Mouse (Mus musculus): ENCODE data around the gene 4930426L09Rik. TPM values are rescaled to one million over a fixed set of nuclear protein-coding genes. Genes with fewer than 3 reads are reported as not detected.

Gene 4930426L09Rik
- polyA plus RNA-seq, 1 experiment from 2014 or later: 0.32 TPM

DNA sequence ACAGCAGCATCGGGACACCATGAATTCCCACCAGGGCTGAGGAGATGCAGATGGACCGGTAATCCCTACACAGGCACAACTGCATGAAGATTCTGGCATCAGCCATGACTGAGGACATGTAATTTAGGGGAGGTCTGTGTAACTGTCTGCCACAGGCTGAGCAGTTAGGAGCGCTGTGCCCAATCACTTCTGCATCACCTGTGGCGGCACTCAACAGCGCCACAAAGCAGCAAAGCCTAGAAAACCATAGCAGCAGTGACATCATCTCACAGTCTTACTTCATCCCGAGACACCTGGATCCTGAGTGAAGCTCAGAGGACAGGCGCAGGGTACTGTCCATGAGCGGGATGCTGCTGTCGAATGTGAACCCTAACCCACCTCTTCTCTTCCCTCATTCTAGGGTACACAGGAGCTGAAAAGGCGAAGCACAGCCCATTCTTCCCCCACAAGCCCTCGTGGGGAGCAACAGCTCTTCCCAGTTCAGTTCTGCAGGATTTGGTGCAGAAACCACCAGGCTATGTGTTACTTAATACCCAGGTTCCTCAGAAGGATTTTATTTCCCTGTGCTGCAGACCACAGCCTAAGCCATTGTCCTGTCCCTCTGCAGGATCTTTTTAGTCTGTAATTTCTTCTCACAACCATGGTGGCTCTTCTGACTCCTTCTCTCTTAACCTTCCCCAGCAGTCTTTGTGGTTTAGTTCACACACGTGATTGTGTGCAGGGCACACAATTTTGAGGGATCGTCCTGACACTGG lies 34.7 kb upstream of the 4930426L09Rik start:
- DNase-seq (ENCODE audit: low spot score): no peak
- Histone ChIP-seq H3K27ac (replicated peaks; ENCODE audit: low read depth, low read length) (no peak overlapping the region), H3K36me3 (replicated peaks; ENCODE audit: control insufficient read depth, insufficient read depth, low read depth, low read length) (no peaks in the 10 kb centered on the region), H3K4me2 (ENCODE audit: low read depth, low read length) (no peak overlapping the region), H3K9ac (replicated peaks; ENCODE audit: low read length) (no peak overlapping the region), H3K4me1 (ENCODE audit: control insufficient read depth, insufficient read depth, low read length) (no peaks in the 10 kb centered on the region), H3K4me3 (ENCODE audit: low read depth, low read length) (no peak overlapping the region), H3K9me3 (replicated peaks; ENCODE audit: control insufficient read depth, low read length) (no peaks in the 10 kb centered on the region), H3K27me3 (ENCODE audit: control insufficient read depth, insufficient read depth, low read length) (no peaks in the 10 kb centered on the region)
- 74% methylated on average over 13 of the region's 13 CpGs for WGBS
- ATAC-seq (replicated peaks; ENCODE audit: insufficient number of reproducible peaks, low FRiP score, low TSS enrichment, low read depth): no peak

- Histone ChIP-seq H3K9me3 (replicated peaks; ENCODE audit: control insufficient read depth, low read length) (no peaks in the 10 kb centered on the region), H3K4me3 (ENCODE audit: low read depth, low read length) (no peak overlapping the region), H3K9ac (replicated peaks; ENCODE audit: low read length) (no peak overlapping the region), H3K4me2 (ENCODE audit: low read depth, low read length) (no peak overlapping the region), H3K27me3 (ENCODE audit: control insufficient read depth, insufficient read depth, low read length) (no peaks in the 10 kb centered on the region), H3K27ac (replicated peaks; ENCODE audit: low read depth, low read length) (no peak overlapping the region), H3K36me3 (replicated peaks; ENCODE audit: control insufficient read depth, insufficient read depth, low read depth, low read length) (no peaks in the 10 kb centered on the region), H3K4me1 (ENCODE audit: control insufficient read depth, insufficient read depth, low read length) (no peaks in the 10 kb centered on the region)
- 60% methylated on average over 3 of the region's 3 CpGs for WGBS
- ATAC-seq (replicated peaks; ENCODE audit: insufficient number of reproducible peaks, low FRiP score, low TSS enrichment, low read depth) (no peak), DNase-seq (ENCODE audit: low spot score) (no peak)
Measured at GRCm38 (mm10) chr2:18965108-18965507, 33.0 kb upstream of the 4930426L09Rik start.

GRCm38 (mm10) chr2:18965950-18966349 lies 32.2 kb upstream of the 4930426L09Rik start:
- Histone ChIP-seq H3K4me1 (ENCODE audit: control insufficient read depth, insufficient read depth, low read length) (no peaks in the 10 kb centered on the region), H3K27me3 (ENCODE audit: control insufficient read depth, insufficient read depth, low read length) (no peaks in the 10 kb centered on the region), H3K9ac (replicated peaks; ENCODE audit: low read length) (no peak overlapping the region), H3K4me3 (ENCODE audit: low read depth, low read length) (no peak overlapping the region), H3K36me3 (replicated peaks; ENCODE audit: control insufficient read depth, insufficient read depth, low read depth, low read length) (no peaks in the 10 kb centered on the region), H3K9me3 (replicated peaks; ENCODE audit: control insufficient read depth, low read length) (no peaks in the 10 kb centered on the region), H3K4me2 (ENCODE audit: low read depth, low read length) (no peak overlapping the region), H3K27ac (replicated peaks; ENCODE audit: low read depth, low read length) (no peak overlapping the region)
- DNase-seq (ENCODE audit: low spot score): no peak
- no peak for ATAC-seq (replicated peaks; ENCODE audit: insufficient number of reproducible peaks, low FRiP score, low TSS enrichment, low read depth)
- 97% methylated on average over 2 of the region's 2 CpGs for WGBS

- H3K36me3 ChIP-seq (replicated peaks; ENCODE audit: control insufficient read depth, insufficient read depth, low read depth, low read length): no peaks in the 10 kb centered on the region
- no peaks in the 10 kb centered on the region for H3K4me1 ChIP-seq (ENCODE audit: control insufficient read depth, insufficient read depth, low read length)
- H3K4me2 ChIP-seq (ENCODE audit: low read depth, low read length): no peak overlapping the region
- ATAC-seq (replicated peaks; ENCODE audit: insufficient number of reproducible peaks, low FRiP score, low TSS enrichment, low read depth): no peak
- no peak overlapping the region for H3K27ac ChIP-seq (replicated peaks; ENCODE audit: low read depth, low read length)
- DNase-seq (ENCODE audit: low spot score): no peak
- H3K9ac ChIP-seq (replicated peaks; ENCODE audit: low read length): no peak overlapping the region
- no peaks in the 10 kb centered on the region for H3K9me3 ChIP-seq (replicated peaks; ENCODE audit: control insufficient read depth, low read length)
- H3K27me3 ChIP-seq (ENCODE audit: control insufficient read depth, insufficient read depth, low read length): no peaks in the 10 kb centered on the region
- H3K4me3 ChIP-seq (ENCODE audit: low read depth, low read length): no peak overlapping the region
- 84% methylated on average over 5 of the region's 5 CpGs for WGBS
Measured at GRCm38 (mm10) chr2:18966566-18966965, 31.6 kb upstream of the 4930426L09Rik start.

- no peaks in the 10 kb centered on the region for H3K36me3 ChIP-seq (replicated peaks; ENCODE audit: control insufficient read depth, insufficient read depth, low read depth, low read length)
- ATAC-seq (replicated peaks; ENCODE audit: insufficient number of reproducible peaks, low FRiP score, low TSS enrichment, low read depth) (no peak), DNase-seq (ENCODE audit: low spot score) (no peak)
- 93% methylated on average over 5 of the region's 5 CpGs for WGBS
- H3K4me2 ChIP-seq (ENCODE audit: low read depth, low read length): no peak overlapping the region
- no peaks in the 10 kb centered on the region for H3K27me3 ChIP-seq (ENCODE audit: control insufficient read depth, insufficient read depth, low read length)
- no peaks in the 10 kb centered on the region for H3K4me1 ChIP-seq (ENCODE audit: control insufficient read depth, insufficient read depth, low read length)
- H3K9ac ChIP-seq (replicated peaks; ENCODE audit: low read length): no peak overlapping the region
- no peak overlapping the region for H3K27ac ChIP-seq (replicated peaks; ENCODE audit: low read depth, low read length)
- H3K9me3 ChIP-seq (replicated peaks; ENCODE audit: control insufficient read depth, low read length): no peaks in the 10 kb centered on the region
- H3K4me3 ChIP-seq (ENCODE audit: low read depth, low read length): no peak overlapping the region
Measured at GRCm38 (mm10) chr2:18967451-18968063, 30.6 kb upstream of the 4930426L09Rik start.

GRCm38 (mm10) chr2:18969066-18969681 lies 29.0 kb upstream of the 4930426L09Rik start:
- H3K9me3 ChIP-seq (replicated peaks; ENCODE audit: control insufficient read depth, low read length): no peaks in the 10 kb centered on the region
- H3K36me3 ChIP-seq (replicated peaks; ENCODE audit: control insufficient read depth, insufficient read depth, low read depth, low read length): no peaks in the 10 kb centered on the region
- no peak for ATAC-seq (replicated peaks; ENCODE audit: insufficient number of reproducible peaks, low FRiP score, low TSS enrichment, low read depth)
- no peaks in the 10 kb centered on the region for H3K27me3 ChIP-seq (ENCODE audit: control insufficient read depth, insufficient read depth, low read length)
- no peak overlapping the region for H3K4me3 ChIP-seq (ENCODE audit: low read depth, low read length)
- H3K4me1 ChIP-seq (ENCODE audit: control insufficient read depth, insufficient read depth, low read length): no peaks in the 10 kb centered on the region
- no peak overlapping the region for H3K9ac ChIP-seq (replicated peaks; ENCODE audit: low read length)
- no peak overlapping the region for H3K27ac ChIP-seq (replicated peaks; ENCODE audit: low read depth, low read length)
- DNase-seq (ENCODE audit: low spot score): no peak
- H3K4me2 ChIP-seq (ENCODE audit: low read depth, low read length): no peak overlapping the region
- WGBS: 78% methylated on average over 5 of the region's 5 CpGs

GRCm38 (mm10) chr2:18970461-18970860 lies 27.7 kb upstream of the 4930426L09Rik start:
- no peaks in the 10 kb centered on the region for H3K36me3 ChIP-seq (replicated peaks; ENCODE audit: control insufficient read depth, insufficient read depth, low read depth, low read length)
- no peaks in the 10 kb centered on the region for H3K4me1 ChIP-seq (ENCODE audit: control insufficient read depth, insufficient read depth, low read length)
- 88% methylated on average over 2 of the region's 2 CpGs for WGBS
- H3K27me3 ChIP-seq (ENCODE audit: control insufficient read depth, insufficient read depth, low read length): no peaks in the 10 kb centered on the region
- no peak overlapping the region for H3K4me3 ChIP-seq (ENCODE audit: low read depth, low read length)
- ATAC-seq (replicated peaks; ENCODE audit: insufficient number of reproducible peaks, low FRiP score, low TSS enrichment, low read depth) (no peak), DNase-seq (ENCODE audit: low spot score) (no peak)
- H3K4me2 ChIP-seq (ENCODE audit: low read depth, low read length): no peak overlapping the region
- no peak overlapping the region for H3K9ac ChIP-seq (replicated peaks; ENCODE audit: low read length)
- no peak overlapping the region for H3K27ac ChIP-seq (replicated peaks; ENCODE audit: low read depth, low read length)
- H3K9me3 ChIP-seq (replicated peaks; ENCODE audit: control insufficient read depth, low read length): no peaks in the 10 kb centered on the region

DNA sequence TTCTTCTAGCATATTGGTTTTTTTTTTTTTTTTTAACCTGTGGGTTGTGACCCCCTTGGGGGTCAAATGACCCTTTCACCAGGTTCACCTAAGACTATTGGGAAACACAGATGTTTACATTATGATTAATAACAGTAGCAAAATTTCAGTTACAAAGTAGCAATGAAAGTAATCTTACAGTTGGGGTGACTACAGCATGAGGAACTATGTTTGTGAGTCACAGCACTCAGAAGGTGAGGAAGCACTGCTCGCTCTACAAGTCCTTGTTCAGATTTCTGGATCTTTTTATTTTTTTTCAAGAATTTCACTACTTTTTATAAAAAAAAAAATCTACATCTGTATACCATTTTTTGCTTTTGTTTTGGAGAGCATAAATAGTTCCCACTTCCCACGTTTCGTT lies 26.6 kb upstream of the 4930426L09Rik start:
- Histone ChIP-seq H3K4me2 (ENCODE audit: low read depth, low read length) (no peak overlapping the region), H3K36me3 (replicated peaks; ENCODE audit: control insufficient read depth, insufficient read depth, low read depth, low read length) (no peaks in the 10 kb centered on the region)
- 85% methylated on average over 3 of the region's 3 CpGs for WGBS

More for the DNA sequence above, 26.6 kb upstream of the 4930426L09Rik start:
- no peak overlapping the region for H3K27ac ChIP-seq (replicated peaks; ENCODE audit: low read depth, low read length)
- no peaks in the 10 kb centered on the region for H3K4me1 ChIP-seq (ENCODE audit: control insufficient read depth, insufficient read depth, low read length)
- no peak overlapping the region for H3K4me3 ChIP-seq (ENCODE audit: low read depth, low read length)
- DNase-seq (ENCODE audit: low spot score) (no peak), ATAC-seq (replicated peaks; ENCODE audit: insufficient number of reproducible peaks, low FRiP score, low TSS enrichment, low read depth) (no peak)
- H3K9ac ChIP-seq (replicated peaks; ENCODE audit: low read length): no peak overlapping the region
- H3K9me3 ChIP-seq (replicated peaks; ENCODE audit: control insufficient read depth, low read length): no peaks in the 10 kb centered on the region
- no peaks in the 10 kb centered on the region for H3K27me3 ChIP-seq (ENCODE audit: control insufficient read depth, insufficient read depth, low read length)

Data from embryonic facial prominence, embryonic 11.5 days (tissue).